Mouse (Mus musculus) embryonic facial prominence, embryonic 13.5 days (tissue): ENCODE results near the gene Psma5. TPM values are rescaled to one million over a fixed set of nuclear protein-coding genes. Genes with fewer than 3 reads are reported as not detected.
A peak's percentile ranks its signal among the peaks of the same experiment; 100 is the strongest.

Experiments used
- ATAC-seq: fragments of 200-750 bp; cut with Nextera tagmentation; 2 replicates; pipeline ENCODE4 v1.8.0; 2017; ENCODE audit warnings: low read depth; ENCODE audit not compliant: insufficient number of reproducible peaks, insufficient read depth, low FRiP score, low TSS enrichment
- H3K27ac ChIP-seq: fragments of 300-500 bp; sonication (generic); 2 replicates; pipeline ENCODE4 v1.5.1; 2015; ENCODE audit warnings: moderate library complexity, mild to moderate bottlenecking, inconsistent platforms
- H3K27me3 ChIP-seq: fragments of 300-500 bp; sonication (generic); 2 replicates; pipeline ENCODE4 v1.6.1; 2015; ENCODE audit warnings: mild to moderate bottlenecking, inconsistent platforms
- H3K36me3 ChIP-seq: fragments of 300-500 bp; sonication (generic); 2 replicates; pipeline ENCODE4 v1.6.1; 2015; ENCODE audit warnings: mild to moderate bottlenecking, inconsistent platforms
- H3K4me1 ChIP-seq: fragments of 300-500 bp; sonication (generic); 2 replicates; pipeline ENCODE4 v1.6.1; 2015; ENCODE audit warnings: inconsistent platforms
- H3K4me2 ChIP-seq: fragments of 300-500 bp; sonication (generic); 2 replicates; pipeline ENCODE4 v1.6.1; 2015; ENCODE audit warnings: moderate library complexity, mild to moderate bottlenecking, inconsistent platforms
- H3K4me3 ChIP-seq: fragments of 300-500 bp; sonication (generic); 2 replicates; pipeline ENCODE4 v1.5.1; 2015; ENCODE audit warnings: mild to moderate bottlenecking, inconsistent platforms
- H3K9ac ChIP-seq: fragments of 300-500 bp; sonication (generic); 2 replicates; pipeline ENCODE4 v1.6.1; 2015; ENCODE audit warnings: mild to moderate bottlenecking, inconsistent platforms
- H3K9me3 ChIP-seq: fragments of 300-500 bp; sonication (generic); 2 replicates; pipeline ENCODE4 v1.6.1; 2016; ENCODE audit warnings: inconsistent platforms
- WGBS: fragments of 180-500 bp; shearing (Covaris S2); methylation state at CpG from one replicate; pipeline ENCODE4 v1.1.7; 2015; ENCODE audit warnings: mixed read lengths; 5-methylcytosine and 5-hydroxymethylcytosine counted together
- polyA plus RNA-seq: library from polyadenylated mRNA; unstranded; fragments of >200 nt; fragmentation: Nextera tagmentation; extraction: Ambion mirVana; gene quantifications from 2 replicates; pipeline ENCODE4 v1.2.1, GENCODE M21; 2015

Gene Psma5
- polyA plus RNA-seq, 1 experiment from 2014 or later, result 302 TPM

DNA sequence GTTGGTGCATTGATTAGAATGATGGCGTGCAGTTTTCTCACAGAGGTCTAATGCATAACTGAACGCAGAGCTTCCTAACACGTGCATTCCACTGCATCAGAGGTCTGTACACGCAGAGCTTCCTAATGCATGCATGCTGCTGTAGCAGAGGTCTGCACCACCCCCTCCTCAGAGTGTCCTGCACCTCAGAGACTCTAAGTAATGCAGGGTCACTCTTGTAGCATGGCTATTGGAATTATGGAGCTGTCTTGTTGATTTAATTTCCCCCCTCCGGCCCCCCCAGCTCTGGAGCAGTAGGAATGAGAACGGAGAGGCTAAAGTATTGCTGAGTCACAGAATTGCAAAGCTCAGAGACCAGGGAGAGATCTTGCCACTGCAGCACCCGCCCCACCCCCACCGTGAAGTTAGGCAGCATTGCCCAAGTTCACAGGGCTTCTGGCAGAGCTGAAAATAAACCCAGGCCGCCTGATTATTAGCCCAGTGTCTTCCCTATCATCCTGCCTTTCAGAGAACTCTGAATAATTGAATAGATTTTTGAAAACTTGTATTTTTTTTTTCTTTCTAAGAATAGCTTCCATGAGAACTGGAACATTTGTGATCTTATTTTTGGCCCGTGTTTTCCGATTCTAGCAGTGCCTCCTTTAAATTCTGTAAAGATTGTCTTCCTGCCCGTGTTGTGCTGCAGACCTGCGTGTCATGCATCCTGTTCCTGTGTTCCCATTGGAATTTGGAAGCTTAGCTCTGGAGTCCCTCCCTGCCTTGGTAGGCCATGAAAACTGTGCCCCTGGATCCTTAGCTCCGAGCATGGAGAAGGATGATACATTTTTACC lies 39.7 kb downstream of the Psma5 start:
- no peaks in the 10 kb centered on the region for H3K9me3 ChIP-seq
- no peak for ATAC-seq
- 0 out of 2 replicates have a peak overlapping the region, but pooled peaks have one; percentile 1 for H3K4me3 ChIP-seq
- no peaks in the 10 kb centered on the region for H3K27me3 ChIP-seq
- peaks cover 31% of the 10 kb centered on the region for H3K4me1 ChIP-seq
- H3K4me2 ChIP-seq, result peak overlapping the region; percentile 34
- no peaks in the 10 kb centered on the region for H3K36me3 ChIP-seq
- H3K27ac ChIP-seq, result peak overlapping the region; percentile 68
- H3K9ac ChIP-seq, result no peak overlapping the region
- 11% methylated on average over 14 of the region's 14 CpGs for WGBS

DNA sequence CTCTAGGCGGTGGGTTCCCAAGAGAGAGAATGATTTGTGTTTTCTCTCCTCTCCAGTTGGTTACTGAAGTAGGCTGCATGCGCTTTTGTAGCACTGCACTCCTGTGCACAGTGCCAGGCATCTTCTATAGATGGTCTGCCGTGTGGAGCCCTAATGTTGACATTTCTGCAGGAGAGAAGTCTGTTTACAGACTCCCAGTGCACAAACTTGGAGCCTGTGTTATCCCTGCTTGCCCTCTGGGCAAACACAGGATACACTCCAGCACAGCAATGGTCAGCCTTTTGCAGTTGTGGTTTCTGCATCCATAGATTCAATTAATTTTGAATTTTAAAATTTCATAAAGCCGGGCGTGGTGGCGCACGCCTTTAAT lies 40.3 kb downstream of the Psma5 start:
- no peaks in the 10 kb centered on the region for H3K27me3 ChIP-seq
- ATAC-seq, result no peak
- no peaks in the 10 kb centered on the region for H3K36me3 ChIP-seq
- no peaks in the 10 kb centered on the region for H3K9me3 ChIP-seq
- H3K4me3 ChIP-seq, result no peak overlapping the region
- peak overlapping the region; percentile 34; the same call in 1 of the 2 replicates for H3K4me2 ChIP-seq
- H3K27ac ChIP-seq, result peak overlapping the region; percentile 68
- H3K4me1 ChIP-seq, result peaks cover 31% of the 10 kb centered on the region
- no peak overlapping the region for H3K9ac ChIP-seq
- 71% methylated on average over 7 of the region's 7 CpGs for WGBS

DNA sequence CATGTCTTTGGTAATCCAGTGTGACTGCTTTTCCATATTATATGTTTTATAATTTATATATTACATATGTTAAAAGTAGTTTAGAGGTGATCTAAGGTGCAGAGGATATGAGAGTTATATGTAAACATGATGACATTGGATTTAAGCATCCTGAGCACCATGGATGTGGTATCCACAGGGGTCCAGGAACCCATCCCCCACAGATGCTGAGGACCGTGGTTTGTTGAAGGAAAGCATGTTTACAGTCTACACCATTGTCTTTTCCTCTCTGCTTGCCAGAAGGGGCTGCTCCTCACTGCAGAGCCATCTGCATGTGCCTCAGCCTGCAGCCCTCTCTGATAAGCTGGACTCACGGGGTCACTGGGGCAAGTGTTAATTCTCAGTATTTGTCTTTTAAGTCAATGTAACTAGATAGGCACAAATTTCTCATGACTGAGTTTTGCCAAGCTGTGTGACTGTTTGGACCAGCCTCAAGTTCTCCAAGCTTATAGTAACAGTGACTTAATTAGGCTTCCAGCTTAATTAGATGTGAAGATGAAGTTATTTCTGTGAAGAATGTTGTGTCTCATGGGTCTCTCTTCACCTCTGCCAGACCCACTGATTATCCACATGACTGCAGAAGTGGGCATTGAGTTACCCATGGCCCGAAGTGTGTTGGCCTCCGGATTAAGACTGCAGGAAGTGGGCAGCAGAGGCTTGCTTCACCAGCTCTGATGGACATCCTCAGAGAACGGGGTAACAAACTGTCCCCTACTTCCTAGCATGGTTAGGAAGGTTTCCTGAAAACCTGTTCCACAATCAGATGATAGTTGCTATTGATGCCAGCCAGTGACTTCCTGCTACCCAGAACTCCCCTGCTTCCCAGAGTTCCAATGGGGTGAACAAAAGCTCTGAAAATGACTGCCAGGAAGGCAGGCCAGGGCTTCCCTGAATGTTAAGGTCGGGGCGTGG lies 41.2 kb downstream of the Psma5 start:
- WGBS, result 62% methylated on average over 7 of the region's 7 CpGs
- ATAC-seq, result no peak
- no peaks in the 10 kb centered on the region for H3K36me3 ChIP-seq
- no peak overlapping the region for H3K4me2 ChIP-seq
- peaks cover 31% of the 10 kb centered on the region for H3K4me1 ChIP-seq
- no peaks in the 10 kb centered on the region for H3K9me3 ChIP-seq
- no peak overlapping the region for H3K27ac ChIP-seq
- no peaks in the 10 kb centered on the region for H3K27me3 ChIP-seq
- no peak overlapping the region for H3K9ac ChIP-seq
- H3K4me3 ChIP-seq, result no peak overlapping the region

DNA sequence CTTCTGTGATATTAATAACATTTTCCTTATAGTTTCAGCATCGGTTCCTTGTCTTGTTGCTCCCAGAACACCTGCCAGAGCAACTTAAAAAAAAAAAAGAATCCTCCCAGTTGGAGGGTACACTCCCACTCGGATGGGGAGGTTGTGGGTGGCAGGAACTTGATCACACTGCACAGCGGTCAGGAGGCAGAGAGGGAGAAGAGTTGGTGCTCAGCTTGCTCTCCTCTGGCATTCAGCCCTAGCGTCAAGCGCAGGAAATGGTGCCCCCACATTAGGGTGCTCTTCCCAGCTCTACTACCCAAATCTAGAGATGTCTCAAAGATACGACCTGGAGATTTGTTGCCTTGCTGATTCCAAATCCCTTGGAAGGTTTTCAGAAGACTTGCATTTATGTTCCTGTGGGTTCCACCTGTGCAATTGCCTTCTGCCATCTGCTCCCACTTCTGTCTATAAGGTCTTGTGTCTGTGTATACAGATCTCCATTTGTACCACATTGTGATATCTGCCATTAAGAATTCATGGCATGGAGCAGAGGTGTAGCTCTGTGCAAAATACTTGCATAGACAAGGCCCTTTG lies 43.8 kb downstream of the Psma5 start:
- Histone ChIP-seq H3K27ac (no peak overlapping the region), H3K9me3 (no peaks in the 10 kb centered on the region), H3K4me3 (no peak overlapping the region), H3K9ac (no peak overlapping the region), H3K36me3 (no peaks in the 10 kb centered on the region), H3K27me3 (no peaks in the 10 kb centered on the region), H3K4me1 (peaks cover 22% of the 10 kb centered on the region), H3K4me2 (no peak overlapping the region)
- ATAC-seq, result no peak
- 82% methylated on average over 6 of the region's 6 CpGs for WGBS

DNA sequence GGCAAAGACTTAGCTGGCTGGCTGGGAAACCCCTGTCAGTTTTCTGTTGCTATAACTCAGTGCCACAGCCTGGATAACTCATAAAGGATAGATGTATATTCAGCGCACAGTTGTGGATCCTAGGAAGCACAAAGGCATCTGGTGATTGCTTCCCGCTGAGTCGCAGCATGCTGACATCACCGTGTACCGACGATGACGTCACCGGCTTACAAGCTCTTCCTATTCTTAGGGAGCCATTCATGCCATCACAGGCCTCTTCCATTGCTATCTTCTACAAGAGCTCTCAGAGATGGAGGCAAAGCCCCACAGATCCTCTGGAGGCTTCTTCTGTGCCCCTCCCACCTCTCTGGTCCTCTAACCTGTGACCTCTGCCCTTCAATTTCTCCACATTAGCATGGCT lies 47.0 kb downstream of the Psma5 start:
- Histone ChIP-seq H3K9me3 (no peaks in the 10 kb centered on the region), H3K9ac (no peak overlapping the region), H3K27me3 (no peaks in the 10 kb centered on the region), H3K36me3 (no peaks in the 10 kb centered on the region), H3K4me3 (no peak overlapping the region), H3K4me2 (no peak overlapping the region), H3K4me1 (peaks cover 14% of the 10 kb centered on the region), H3K27ac (no peak overlapping the region)
- ATAC-seq, result no peak
- WGBS, result 87% methylated on average over 8 of the region's 8 CpGs

DNA sequence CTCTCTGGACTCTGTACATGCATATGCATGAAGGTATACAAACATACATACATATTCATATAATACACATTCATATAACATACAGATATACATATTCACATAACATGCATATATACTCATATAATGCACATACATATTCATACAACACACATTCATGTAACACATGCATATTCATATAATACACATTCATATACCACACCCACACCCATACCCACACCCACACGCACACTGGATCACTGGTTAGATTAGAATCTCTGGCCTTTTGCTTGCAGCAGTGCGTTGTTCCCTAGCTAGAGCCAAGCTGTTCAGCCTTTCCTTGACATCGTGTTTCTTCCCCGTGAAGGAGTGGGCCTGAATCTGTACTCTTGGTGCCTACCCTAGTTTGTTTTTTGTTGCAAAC lies 48.0 kb downstream of the Psma5 start:
- no peak for ATAC-seq
- 74% methylated on average over 4 of the region's 4 CpGs for WGBS
- Histone ChIP-seq H3K9ac (no peak overlapping the region), H3K4me3 (no peak overlapping the region), H3K27ac (no peak overlapping the region), H3K27me3 (no peaks in the 10 kb centered on the region), H3K4me1 (peaks cover 14% of the 10 kb centered on the region), H3K36me3 (no peaks in the 10 kb centered on the region), H3K4me2 (no peak overlapping the region), H3K9me3 (no peaks in the 10 kb centered on the region)

DNA sequence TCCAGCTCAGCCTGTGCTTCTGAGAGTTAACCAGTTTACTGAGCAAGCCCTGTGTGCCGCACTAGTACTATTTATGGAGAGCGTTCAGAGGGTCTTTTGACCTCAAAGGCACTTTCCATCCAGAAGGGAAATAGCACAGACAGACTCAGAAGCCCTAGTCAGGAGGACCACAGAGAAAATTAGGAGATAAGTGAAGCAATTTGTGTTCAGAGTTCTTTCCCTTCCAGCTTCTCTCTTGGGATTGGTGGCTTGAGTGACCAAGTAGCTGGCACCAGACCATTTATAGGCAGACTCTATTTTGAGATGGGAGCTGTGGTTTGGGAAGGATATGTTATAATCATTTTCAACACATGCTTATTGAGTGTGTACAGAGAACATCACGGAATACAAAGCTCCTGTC lies 49.7 kb downstream of the Psma5 start:
- Histone ChIP-seq H3K4me1 (peaks cover 17% of the 10 kb centered on the region), H3K9ac (no peak overlapping the region), H3K27me3 (no peaks in the 10 kb centered on the region), H3K4me2 (no peak overlapping the region), H3K9me3 (no peaks in the 10 kb centered on the region), H3K4me3 (no peak overlapping the region), H3K27ac (peak overlapping the region; percentile 45; the same call in 1 of the 2 replicates), H3K36me3 (no peaks in the 10 kb centered on the region)
- no peak for ATAC-seq
- WGBS, result 37% methylated on average over 3 of the region's 3 CpGs

DNA sequence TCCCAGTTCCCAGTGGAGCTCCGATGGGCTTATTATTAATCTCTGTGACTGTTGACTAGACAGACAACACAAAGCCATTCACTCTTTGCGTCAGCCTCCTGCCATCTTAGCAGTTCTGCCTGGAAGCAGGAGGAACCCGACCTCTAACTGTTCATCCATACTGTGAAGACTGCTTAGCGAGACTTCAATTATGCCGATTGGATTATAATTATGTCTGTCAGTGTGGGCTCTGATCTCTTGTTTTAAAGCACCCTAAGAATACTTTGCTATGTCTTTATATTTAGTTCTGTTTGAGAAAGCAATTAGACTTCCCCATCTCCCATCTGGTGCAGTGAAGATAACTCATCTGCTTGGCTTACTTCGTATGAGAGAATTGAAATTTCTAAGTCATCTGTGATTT lies 50.8 kb downstream of the Psma5 start:
- Histone ChIP-seq H3K36me3 (no peaks in the 10 kb centered on the region), H3K27ac (no peak overlapping the region), H3K9ac (no peak overlapping the region), H3K4me1 (peaks cover 17% of the 10 kb centered on the region), H3K9me3 (no peaks in the 10 kb centered on the region), H3K27me3 (no peaks in the 10 kb centered on the region), H3K4me3 (no peak overlapping the region), H3K4me2 (no peak overlapping the region)
- no peak for ATAC-seq
- 67% methylated on average over 6 of the region's 6 CpGs for WGBS

DNA sequence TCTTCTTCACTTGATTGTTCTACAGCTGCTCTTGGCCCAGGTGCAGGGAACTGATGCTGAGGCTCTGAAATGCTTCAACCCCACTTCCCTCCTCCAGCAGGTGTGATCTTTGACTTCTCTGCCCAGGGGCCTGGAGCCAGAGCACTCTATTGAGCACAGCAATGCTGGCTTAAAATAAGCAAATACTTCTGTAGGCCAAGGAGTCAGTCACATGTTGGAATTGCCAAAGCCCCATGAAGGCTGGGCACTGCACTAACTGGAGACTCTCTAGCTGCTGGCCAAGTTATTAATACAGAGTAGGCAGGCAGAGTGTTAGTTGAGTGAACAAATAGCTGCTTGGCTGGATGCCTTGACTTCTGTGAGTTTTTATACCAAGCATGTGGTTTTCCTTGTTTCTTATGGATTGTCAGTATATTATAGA lies 54.2 kb downstream of the Psma5 start:
- no peak overlapping the region for H3K4me2 ChIP-seq
- H3K27me3 ChIP-seq, result no peaks in the 10 kb centered on the region
- H3K4me3 ChIP-seq, result no peak overlapping the region
- H3K9ac ChIP-seq, result no peak overlapping the region
- no peaks in the 10 kb centered on the region for H3K9me3 ChIP-seq
- H3K36me3 ChIP-seq, result no peaks in the 10 kb centered on the region
- peaks cover 9% of the 10 kb centered on the region for H3K4me1 ChIP-seq
- no peak overlapping the region for H3K27ac ChIP-seq
- no peak for ATAC-seq

DNA sequence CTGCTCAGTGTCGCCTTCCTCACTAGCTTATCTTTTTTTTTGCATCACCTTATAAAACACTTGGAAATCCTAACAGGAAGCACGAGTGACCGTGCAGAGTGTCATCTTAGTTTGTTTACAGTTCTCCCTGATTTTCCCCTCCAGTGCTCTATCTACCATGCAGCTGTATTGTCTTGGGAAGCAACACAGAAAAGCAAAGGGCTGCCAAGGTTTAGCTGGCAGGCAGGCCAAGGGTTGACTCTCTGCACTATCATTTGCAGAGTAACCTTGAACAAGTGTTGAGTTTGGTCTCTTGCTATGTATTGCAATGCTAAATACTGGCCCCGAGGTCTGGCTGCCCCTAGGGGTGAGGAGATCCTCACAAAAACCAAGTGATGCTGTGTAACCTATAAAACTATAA lies 55.0 kb downstream of the Psma5 start:
- no peak overlapping the region for H3K9ac ChIP-seq
- WGBS, result 85% methylated on average over 4 of the region's 4 CpGs
- no peaks in the 10 kb centered on the region for H3K27me3 ChIP-seq
- no peak overlapping the region for H3K4me2 ChIP-seq
- no peaks in the 10 kb centered on the region for H3K36me3 ChIP-seq
- no peak for ATAC-seq
- no peak overlapping the region for H3K4me3 ChIP-seq
- 0 out of 2 replicates have a peak, but pooled peaks cover 3% of the 10 kb centered on the region for H3K4me1 ChIP-seq
- no peaks in the 10 kb centered on the region for H3K9me3 ChIP-seq
- H3K27ac ChIP-seq, result no peak overlapping the region

DNA sequence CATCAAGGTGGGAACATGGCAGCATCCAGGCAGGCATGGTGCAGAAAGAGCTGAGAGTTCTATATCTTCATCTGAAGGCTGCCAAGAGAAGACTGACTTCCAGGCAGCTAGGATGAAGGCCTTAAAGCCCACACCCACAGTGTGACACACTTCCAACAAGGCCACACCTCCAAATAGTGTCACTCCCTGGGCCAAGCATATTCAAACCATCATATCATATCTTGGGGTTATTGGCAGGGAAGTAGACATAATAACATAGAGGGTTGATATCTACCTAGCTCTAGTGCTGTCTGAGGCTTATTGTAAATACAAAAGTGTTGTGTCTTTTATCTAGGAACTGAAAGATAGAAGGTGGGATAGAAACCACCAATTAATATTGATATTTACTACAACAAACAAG lies 55.7 kb downstream of the Psma5 start:
- no peaks in the 10 kb centered on the region for H3K27me3 ChIP-seq
- no peak overlapping the region for H3K27ac ChIP-seq
- no peak for ATAC-seq
- no peaks in the 10 kb centered on the region for H3K9me3 ChIP-seq
- no peak overlapping the region for H3K9ac ChIP-seq
- no peaks in the 10 kb centered on the region for H3K36me3 ChIP-seq
- 0 out of 2 replicates have a peak, but pooled peaks cover 3% of the 10 kb centered on the region for H3K4me1 ChIP-seq
- no peak overlapping the region for H3K4me3 ChIP-seq
- no peak overlapping the region for H3K4me2 ChIP-seq
